Mouse (Mus musculus): ENCODE results near the gene Btn1a1. TPM values are rescaled to one million over a fixed set of nuclear protein-coding genes. Genes with fewer than 3 reads are reported as not detected.
A peak's percentile ranks its signal among the peaks of the same experiment; 100 is the strongest.

The Btn1a1 gene
- polyA plus RNA-seq (2015; fragmentation: Nextera tagmentation; extraction: Ambion mirVana) = 0.06 and 0.22 TPM in 2 replicates

- H3K9me3 ChIP-seq (ENCODE audit: control insufficient read depth, low read length) = no peaks in the 10 kb centered on the region
- H3K4me2 ChIP-seq (ENCODE audit: low read length) = peak within 1 kb of the TSS; percentile 73
- H3K27me3 ChIP-seq (replicated peaks; ENCODE audit: control insufficient read depth, insufficient read depth, low read length) = no peaks in the 10 kb centered on the region
- peak within 1 kb of the TSS; percentile 22 for H3K9ac ChIP-seq (replicated peaks; ENCODE audit: low read depth, low read length)
- peaks cover 11% of the 10 kb centered on the region for H3K4me1 ChIP-seq (replicated peaks; ENCODE audit: control insufficient read depth, insufficient read depth, low read length)
- no peak for ATAC-seq
- peak within 1 kb of the TSS; percentile 59 for H3K4me3 ChIP-seq (replicated peaks; ENCODE audit: low read length)
- H3K27ac ChIP-seq (ENCODE audit: low read length) = no peak within 1 kb of the TSS; the same call in 1 of the 2 replicates
- H3K36me3 ChIP-seq (ENCODE audit: control insufficient read depth, insufficient read depth) = no peaks in the 10 kb centered on the region
- 2% methylated on average over 7 of the region's 7 CpGs for WGBS
These were observed at the start of gene Btn1a1 for GRCm38 (mm10) chr13:23465600-23466109. TSS of gene Btn1a1 (minus strand) at chr13:23465901.

- H3K4me1 ChIP-seq (replicated peaks; ENCODE audit: control insufficient read depth, insufficient read depth, low read length) = peaks cover 7% of the 10 kb centered on the region
- H3K4me3 ChIP-seq (replicated peaks; ENCODE audit: low read length) = no peak overlapping the region
- H3K4me2 ChIP-seq (ENCODE audit: low read length) = no peak overlapping the region
- H3K9me3 ChIP-seq (ENCODE audit: control insufficient read depth, low read length) = no peaks in the 10 kb centered on the region
- ATAC-seq = no peak
- WGBS = 78% methylated on average over 5 of the region's 5 CpGs
- H3K9ac ChIP-seq (replicated peaks; ENCODE audit: low read depth, low read length) = no peak overlapping the region
- H3K27me3 ChIP-seq (replicated peaks; ENCODE audit: control insufficient read depth, insufficient read depth, low read length) = no peaks in the 10 kb centered on the region
- H3K36me3 ChIP-seq (ENCODE audit: control insufficient read depth, insufficient read depth) = no peaks in the 10 kb centered on the region
- H3K27ac ChIP-seq (ENCODE audit: low read length) = no peak overlapping the region
These were observed 49.6 kb upstream of the Btn1a1 start for GRCm38 (mm10) chr13:23515281-23515680.

GRCm38 (mm10) chr13:23513517-23513916 is 47.8 kb upstream of the Btn1a1 start:
- ATAC-seq = no peak
- Histone ChIP-seq H3K9me3 (ENCODE audit: control insufficient read depth, low read length) (no peaks in the 10 kb centered on the region), H3K27me3 (replicated peaks; ENCODE audit: control insufficient read depth, insufficient read depth, low read length) (no peaks in the 10 kb centered on the region), H3K4me3 (replicated peaks; ENCODE audit: low read length) (no peak overlapping the region), H3K4me1 (replicated peaks; ENCODE audit: control insufficient read depth, insufficient read depth, low read length) (peaks cover 7% of the 10 kb centered on the region), H3K36me3 (ENCODE audit: control insufficient read depth, insufficient read depth) (no peaks in the 10 kb centered on the region), H3K9ac (replicated peaks; ENCODE audit: low read depth, low read length) (no peak overlapping the region), H3K27ac (ENCODE audit: low read length) (no peak overlapping the region), H3K4me2 (ENCODE audit: low read length) (no peak overlapping the region)
- 91% methylated on average over 1 of the region's 1 CpGs for WGBS

- Histone ChIP-seq H3K4me2 (ENCODE audit: low read length) (no peak overlapping the region), H3K9me3 (ENCODE audit: control insufficient read depth, low read length) (no peaks in the 10 kb centered on the region), H3K36me3 (ENCODE audit: control insufficient read depth, insufficient read depth) (no peaks in the 10 kb centered on the region), H3K4me1 (replicated peaks; ENCODE audit: control insufficient read depth, insufficient read depth, low read length) (peaks cover 5% of the 10 kb centered on the region; the same call in 1 of the 2 replicates), H3K9ac (replicated peaks; ENCODE audit: low read depth, low read length) (no peak overlapping the region), H3K4me3 (replicated peaks; ENCODE audit: low read length) (no peak overlapping the region), H3K27ac (ENCODE audit: low read length) (no peak overlapping the region), H3K27me3 (replicated peaks; ENCODE audit: control insufficient read depth, insufficient read depth, low read length) (no peaks in the 10 kb centered on the region)
- 59% methylated on average over 1 of the region's 1 CpGs for WGBS
- no peak for ATAC-seq
These were observed 44.4 kb upstream of the Btn1a1 start for GRCm38 (mm10) chr13:23510127-23510526.

- H3K27me3 ChIP-seq (replicated peaks; ENCODE audit: control insufficient read depth, insufficient read depth, low read length) = no peaks in the 10 kb centered on the region
- no peak for ATAC-seq
- no peak overlapping the region for H3K4me3 ChIP-seq (replicated peaks; ENCODE audit: low read length)
- H3K4me1 ChIP-seq (replicated peaks; ENCODE audit: control insufficient read depth, insufficient read depth, low read length) = peaks cover 5% of the 10 kb centered on the region; the same call in 1 of the 2 replicates
- no peaks in the 10 kb centered on the region for H3K36me3 ChIP-seq (ENCODE audit: control insufficient read depth, insufficient read depth)
- H3K9me3 ChIP-seq (ENCODE audit: control insufficient read depth, low read length) = no peaks in the 10 kb centered on the region
- no peak overlapping the region for H3K4me2 ChIP-seq (ENCODE audit: low read length)
- no peak overlapping the region for H3K9ac ChIP-seq (replicated peaks; ENCODE audit: low read depth, low read length)
- 24% methylated on average over 14 of the region's 14 CpGs for WGBS
- H3K27ac ChIP-seq (ENCODE audit: low read length) = no peak overlapping the region
These were observed 41.3 kb upstream of the Btn1a1 start for GRCm38 (mm10) chr13:23506819-23507515.

- whole genome bisulfite sequencing = 11% methylated on average over 13 of the region's 13 CpGs
- ATAC-seq = no peak
These were observed 40.6 kb upstream of the Btn1a1 start for GRCm38 (mm10) chr13:23506351-23506750.

GRCm38 (mm10) chr13:23505662-23506345 is 40.1 kb upstream of the Btn1a1 start:
- WGBS = 9% methylated on average over 14 of the region's 14 CpGs
- Histone ChIP-seq H3K27ac (ENCODE audit: low read length) (no peak overlapping the region), H3K4me3 (replicated peaks; ENCODE audit: low read length) (no peak overlapping the region), H3K36me3 (ENCODE audit: control insufficient read depth, insufficient read depth) (no peaks in the 10 kb centered on the region), H3K4me1 (replicated peaks; ENCODE audit: control insufficient read depth, insufficient read depth, low read length) (peaks cover 5% of the 10 kb centered on the region; the same call in 1 of the 2 replicates), H3K27me3 (replicated peaks; ENCODE audit: control insufficient read depth, insufficient read depth, low read length) (no peaks in the 10 kb centered on the region), H3K9me3 (ENCODE audit: control insufficient read depth, low read length) (no peaks in the 10 kb centered on the region), H3K4me2 (ENCODE audit: low read length) (no peak overlapping the region), H3K9ac (replicated peaks; ENCODE audit: low read depth, low read length) (no peak overlapping the region)
- ATAC-seq = no peak

More at GRCm38 (mm10) chr13:23506351-23506750, 40.6 kb upstream of the Btn1a1 start:
- Histone ChIP-seq H3K36me3 (ENCODE audit: control insufficient read depth, insufficient read depth) (no peaks in the 10 kb centered on the region), H3K9ac (replicated peaks; ENCODE audit: low read depth, low read length) (no peak overlapping the region), H3K27ac (ENCODE audit: low read length) (no peak overlapping the region), H3K9me3 (ENCODE audit: control insufficient read depth, low read length) (no peaks in the 10 kb centered on the region), H3K4me3 (replicated peaks; ENCODE audit: low read length) (no peak overlapping the region), H3K4me2 (ENCODE audit: low read length) (no peak overlapping the region), H3K4me1 (replicated peaks; ENCODE audit: control insufficient read depth, insufficient read depth, low read length) (peaks cover 5% of the 10 kb centered on the region; the same call in 1 of the 2 replicates), H3K27me3 (replicated peaks; ENCODE audit: control insufficient read depth, insufficient read depth, low read length) (no peaks in the 10 kb centered on the region)

GRCm38 (mm10) chr13:23503797-23504196 is 38.1 kb upstream of the Btn1a1 start:
- no peaks in the 10 kb centered on the region for H3K9me3 ChIP-seq (ENCODE audit: control insufficient read depth, low read length)
- no peaks in the 10 kb centered on the region for H3K27me3 ChIP-seq (replicated peaks; ENCODE audit: control insufficient read depth, insufficient read depth, low read length)
- H3K27ac ChIP-seq (ENCODE audit: low read length) = no peak overlapping the region
- peaks cover 5% of the 10 kb centered on the region; the same call in 1 of the 2 replicates for H3K4me1 ChIP-seq (replicated peaks; ENCODE audit: control insufficient read depth, insufficient read depth, low read length)
- no peak overlapping the region for H3K9ac ChIP-seq (replicated peaks; ENCODE audit: low read depth, low read length)
- 0 out of 2 replicates have a peak, but pooled peaks have one; percentile 57 for ATAC-seq
- WGBS = 1% methylated on average over 9 of the region's 9 CpGs
- no peak overlapping the region for H3K4me3 ChIP-seq (replicated peaks; ENCODE audit: low read length)
- no peak overlapping the region; the same call in 1 of the 2 replicates for H3K4me2 ChIP-seq (ENCODE audit: low read length)
- no peaks in the 10 kb centered on the region for H3K36me3 ChIP-seq (ENCODE audit: control insufficient read depth, insufficient read depth)

GRCm38 (mm10) chr13:23502916-23503315 is 37.2 kb upstream of the Btn1a1 start:
- no peaks in the 10 kb centered on the region for H3K9me3 ChIP-seq (ENCODE audit: control insufficient read depth, low read length)
- no peaks in the 10 kb centered on the region for H3K36me3 ChIP-seq (ENCODE audit: control insufficient read depth, insufficient read depth)
- no peak overlapping the region for H3K27ac ChIP-seq (ENCODE audit: low read length)
- H3K9ac ChIP-seq (replicated peaks; ENCODE audit: low read depth, low read length) = no peak overlapping the region
- 39% methylated on average over 4 of the region's 4 CpGs for whole genome bisulfite sequencing
- peaks cover 7% of the 10 kb centered on the region for H3K4me1 ChIP-seq (replicated peaks; ENCODE audit: control insufficient read depth, insufficient read depth, low read length)
- H3K4me3 ChIP-seq (replicated peaks; ENCODE audit: low read length) = no peak overlapping the region
- no peak overlapping the region for H3K4me2 ChIP-seq (ENCODE audit: low read length)
- no peak for ATAC-seq
- 0 out of 2 replicates have a peak, but pooled peaks cover 2% of the 10 kb centered on the region for H3K27me3 ChIP-seq (replicated peaks; ENCODE audit: control insufficient read depth, insufficient read depth, low read length)

All from forebrain, embryonic 16.5 days (tissue).